Mouse (Mus musculus): ENCODE measurements around the gene Gnmt.

Gene Gnmt

GRCm38 (mm10) chr17:46702506-46702905 lies 26.5 kb downstream of the Gnmt start:
- no peak for DNase-seq

GRCm38 (mm10) chr17:46702100-46702499 lies 26.9 kb downstream of the Gnmt start:
- no peak for DNase-seq

GRCm38 (mm10) chr17:46701489-46701888 lies 27.5 kb downstream of the Gnmt start:
- no peak for DNase-seq

- DNase-seq, result no peak
These were observed 29.1 kb downstream of the Gnmt start for GRCm38 (mm10) chr17:46699912-46700311.

- no peak for DNase-seq
These were observed 29.7 kb downstream of the Gnmt start for GRCm38 (mm10) chr17:46699245-46699644.

GRCm38 (mm10) chr17:46698515-46698914 lies 30.5 kb downstream of the Gnmt start:
- DNase-seq, result no peak

- DNase-seq, result no peak
These were observed 34.4 kb downstream of the Gnmt start for GRCm38 (mm10) chr17:46694517-46695063.

GRCm38 (mm10) chr17:46691390-46691789 lies 37.6 kb downstream of the Gnmt start:
- DNase-seq, result no peak

- no peak for DNase-seq
These were observed 38.3 kb downstream of the Gnmt start for GRCm38 (mm10) chr17:46690665-46691064.

GRCm38 (mm10) chr17:46685913-46686312 lies 43.1 kb downstream of the Gnmt start:
- DNase-seq, result no peak

- DNase-seq, result no peak
These were observed 46.1 kb downstream of the Gnmt start for GRCm38 (mm10) chr17:46682654-46683389.

- no peak for DNase-seq
These were observed 47.4 kb downstream of the Gnmt start for GRCm38 (mm10) chr17:46681466-46682118.

GRCm38 (mm10) chr17:46680760-46681373 lies 48.1 kb downstream of the Gnmt start, which contains the start of gene Klhdc3:
Klhdc3 (minus strand) TSS chr17:46680914.
- DNase-seq, result peak; percentile 99 to 100

GRCm38 (mm10) chr17:46679843-46680759 lies 48.9 kb downstream of the Gnmt start:
- DNase-seq, result peak; percentile 75 to 81

GRCm38 (mm10) chr17:46678911-46679310 lies 50.1 kb downstream of the Gnmt start:
- DNase-seq, result no peak

GRCm38 (mm10) chr17:46678416-46678815 lies 50.6 kb downstream of the Gnmt start, which contains the start of gene Mea1:
Mea1 (plus strand) TSS chr17:46678793.
- DNase-seq, result no peak
